Mouse (Mus musculus) kidney, embryonic 16.5 days (tissue): ENCODE data around the gene Wdr53. TPM values are rescaled to one million over a fixed set of nuclear protein-coding genes. Genes with fewer than 3 reads are reported as not detected.
"Not testable (repeated sequence)": the region's sequence is repeated elsewhere in the genome, so short reads cannot be mapped to it uniquely, and the experiment has no call there.

Source experiments
- ATAC-seq: fragments of 200-750 bp; cut with Nextera tagmentation; 2 replicates; pipeline ENCODE4 v1.8.0; 2017; ENCODE audit warnings: moderate TSS enrichment; ENCODE audit not compliant: low FRiP score, low TSS enrichment
- H3K27ac ChIP-seq: fragments of 300-500 bp; sonication (generic); 2 replicates; pipeline ENCODE4 v1.5.1; 2014; ENCODE audit warnings: low read length
- H3K27me3 ChIP-seq: fragments of 300-500 bp; sonication (generic); 2 replicates; pipeline ENCODE4 v1.6.1; 2014; ENCODE audit warnings: low read length, control low read depth, mixed read lengths; ENCODE audit not compliant: insufficient read depth
- H3K36me3 ChIP-seq: fragments of 300-500 bp; sonication (generic); 2 replicates; pipeline ENCODE4 v1.6.1; 2014; ENCODE audit warnings: low read length, control low read depth, mixed read lengths; ENCODE audit not compliant: insufficient read depth
- H3K4me1 ChIP-seq: fragments of 300-500 bp; sonication (generic); 2 replicates; pipeline ENCODE4 v1.6.1; 2014; ENCODE audit warnings: low read length, control low read depth, mixed read lengths; ENCODE audit not compliant: insufficient read depth
- H3K4me2 ChIP-seq: fragments of 300-500 bp; sonication (generic); replicated peaks from 2 replicates; pipeline ENCODE4 v1.6.1; 2014; ENCODE audit warnings: low read depth, low read length
- H3K4me3 ChIP-seq: fragments of 300-500 bp; sonication (generic); 2 replicates; pipeline ENCODE4 v1.5.1; 2014; ENCODE audit warnings: mild to moderate bottlenecking, low read length
- H3K9ac ChIP-seq: fragments of 300-500 bp; sonication (generic); replicated peaks from 2 replicates; pipeline ENCODE4 v1.6.1; 2014; ENCODE audit warnings: low read length
- H3K9me3 ChIP-seq: fragments of 300-500 bp; sonication (generic); 2 replicates; pipeline ENCODE4 v1.6.1; 2016; ENCODE audit warnings: low read length, control low read depth
- WGBS: fragments of 180-500 bp; shearing (Covaris S2); extraction: QIAGEN DNeasy Blood & Tissue Kit; methylation state at CpG from one replicate; pipeline ENCODE4 v1.1.7; 2014; 5-methylcytosine and 5-hydroxymethylcytosine counted together
- polyA plus RNA-seq: library from polyadenylated mRNA; unstranded; fragments of >200 nt; fragmentation: Nextera tagmentation; extraction: Ambion mirVana; gene quantifications from 2 replicates; pipeline ENCODE4 v1.2.1, GENCODE M21; 2015

Gene Wdr53
- polyA plus RNA-seq, 1 experiment from 2014 or later, result 19.7 TPM

DNA sequence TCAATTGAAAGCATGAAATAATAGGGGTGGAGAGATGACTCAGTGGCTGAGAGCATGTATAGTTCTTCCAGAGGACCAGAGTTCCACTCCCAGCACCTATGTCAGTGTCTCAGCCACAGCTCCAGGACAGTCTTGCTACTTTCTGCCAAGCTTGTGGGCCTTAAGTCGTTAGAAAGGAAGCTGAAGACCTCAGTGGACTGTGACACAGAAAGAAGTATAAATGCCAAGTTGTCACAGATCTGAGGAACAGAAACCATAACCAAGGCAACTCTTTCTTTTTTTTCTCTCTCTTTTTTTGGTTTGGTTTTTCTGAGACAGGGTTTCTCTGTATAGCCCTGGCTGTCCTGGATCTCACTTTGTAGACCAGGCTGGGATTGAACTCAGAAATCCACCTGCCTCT is 28.8 kb downstream of the Wdr53 start:
- peaks cover 3% of the 10 kb centered on the region; the same call in 1 of the 2 replicates for H3K9me3 ChIP-seq
- H3K4me3 ChIP-seq, result no peak overlapping the region
- ATAC-seq, result no peak
- no peak overlapping the region for H3K4me2 ChIP-seq
- peaks cover 7% of the 10 kb centered on the region for H3K36me3 ChIP-seq
- H3K4me1 ChIP-seq, result peaks cover 17% of the 10 kb centered on the region; the same call in 1 of the 2 replicates
- WGBS, result 74% methylated on average over 1 of the region's 1 CpGs
- no peak overlapping the region for H3K9ac ChIP-seq
- no peak overlapping the region for H3K27ac ChIP-seq
- no peaks in the 10 kb centered on the region for H3K27me3 ChIP-seq

DNA sequence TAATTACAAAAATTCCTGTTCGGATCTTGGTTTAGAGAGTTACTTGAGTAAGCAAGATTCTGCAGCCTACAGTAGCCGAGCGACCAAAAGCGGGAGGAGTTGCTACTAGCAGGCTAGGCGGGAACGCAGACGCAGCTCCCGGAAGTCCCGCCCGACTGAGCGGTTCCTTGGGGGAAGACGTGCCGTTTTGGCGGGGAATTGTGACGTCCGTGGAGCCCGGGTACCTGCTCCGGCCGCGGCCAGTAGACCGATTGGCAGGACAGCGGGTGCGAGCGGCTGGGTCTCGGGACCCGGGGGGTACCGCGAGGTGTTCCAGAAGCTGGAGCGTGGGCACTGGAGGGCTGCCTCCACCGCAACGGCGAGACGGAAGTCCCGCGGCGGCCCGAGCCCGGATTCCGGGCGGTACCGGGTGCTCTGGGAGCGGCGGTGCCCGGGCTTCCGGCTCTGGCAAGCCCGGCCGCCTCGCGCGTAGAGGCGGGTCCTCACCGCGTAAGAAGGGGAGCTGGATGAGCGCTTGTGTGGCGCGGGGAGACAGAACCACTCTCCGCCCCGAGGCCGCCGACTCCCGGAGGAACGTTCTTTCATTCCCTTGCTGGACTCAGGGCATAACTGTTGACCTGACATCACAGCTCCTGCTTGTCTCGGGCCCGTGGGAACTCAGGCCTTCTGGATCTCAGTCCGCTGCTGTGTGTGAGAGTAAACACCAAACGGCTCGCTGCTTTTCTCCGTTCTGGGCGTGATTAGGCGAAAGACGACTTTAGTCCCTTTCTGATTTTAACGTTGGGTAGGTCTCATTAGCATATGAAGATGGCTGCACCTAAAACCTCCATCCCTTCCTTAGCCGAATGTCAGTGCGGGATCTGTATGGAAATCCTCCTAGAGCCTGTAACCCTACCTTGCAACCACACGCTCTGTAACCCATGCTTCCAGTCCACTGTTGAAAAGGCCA is 30.6 kb downstream of the Wdr53 start, which contains the start of gene Rnf168:
TSS of gene Rnf168 (plus strand) at position 152 of the 949 bp plus-strand sequence.
- H3K36me3 ChIP-seq, result peaks cover 12% of the 10 kb centered on the region
- under 1% methylated on average over 75 of the region's 75 CpGs for WGBS
- peaks cover 6% of the 10 kb centered on the region; the same call in 1 of the 2 replicates for H3K9me3 ChIP-seq
- peak within 1 kb of the TSS; percentile 97 for H3K27ac ChIP-seq
- no peaks in the 10 kb centered on the region for H3K27me3 ChIP-seq
- peak within 1 kb of the TSS; percentile 63 for H3K4me2 ChIP-seq
- H3K4me3 ChIP-seq, result peak within 1 kb of the TSS; percentile 73
- H3K9ac ChIP-seq, result peak within 1 kb of the TSS; percentile 93
- ATAC-seq, result peak; percentile 96
- peaks cover 17% of the 10 kb centered on the region; the same call in 1 of the 2 replicates for H3K4me1 ChIP-seq

DNA sequence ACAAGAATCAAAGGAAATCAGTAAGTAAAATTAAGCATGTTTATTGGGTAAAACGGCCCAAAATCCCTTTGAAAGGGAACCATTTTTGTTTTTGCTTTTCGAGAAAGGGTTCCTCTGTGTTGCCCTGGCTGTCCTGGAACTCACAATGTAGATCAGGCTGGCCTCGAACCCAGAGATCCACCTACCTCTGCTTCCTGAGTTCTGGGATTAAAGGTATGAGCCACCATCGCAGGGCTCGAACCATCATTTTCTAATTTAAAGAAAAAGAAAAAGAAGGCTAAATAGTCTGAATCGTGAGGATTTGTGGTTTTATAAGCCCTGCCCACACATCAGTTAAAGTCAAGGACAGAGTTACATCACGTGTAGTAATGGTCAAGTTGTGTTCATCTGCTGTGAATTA is 31.4 kb downstream of the Wdr53 start:
- peak overlapping the region; percentile 97 for H3K27ac ChIP-seq
- no peaks in the 10 kb centered on the region for H3K27me3 ChIP-seq
- peaks cover 6% of the 10 kb centered on the region; the same call in 1 of the 2 replicates for H3K9me3 ChIP-seq
- H3K4me2 ChIP-seq, result peak overlapping the region; percentile 63
- no peak for ATAC-seq
- H3K9ac ChIP-seq, result peak overlapping the region; percentile 93
- peaks cover 17% of the 10 kb centered on the region; the same call in 1 of the 2 replicates for H3K4me1 ChIP-seq
- H3K36me3 ChIP-seq, result peaks cover 20% of the 10 kb centered on the region
- WGBS, result 47% methylated on average over 7 of the region's 7 CpGs
- H3K4me3 ChIP-seq, result peak overlapping the region; percentile 73

DNA sequence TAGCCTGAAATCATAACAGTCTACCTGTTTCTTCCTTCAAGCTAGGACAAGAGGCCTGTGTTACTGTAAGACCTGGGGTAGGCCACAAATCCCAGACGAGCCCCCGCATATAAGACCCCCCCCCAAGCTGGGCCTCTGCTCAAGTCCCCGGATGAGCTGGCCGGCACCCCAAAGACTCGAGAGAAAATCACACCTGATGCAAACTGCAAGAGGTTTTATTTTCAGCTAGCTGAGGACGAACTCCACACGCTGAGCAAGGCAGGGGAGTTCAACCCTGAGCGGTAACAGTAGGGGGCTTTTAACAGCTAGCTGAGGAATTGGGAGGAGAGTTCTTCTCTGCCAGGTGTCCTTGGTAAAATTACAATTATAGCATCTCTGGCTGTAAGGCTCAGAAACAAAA is 33.2 kb downstream of the Wdr53 start:
- Histone ChIP-seq H3K27ac (no peak overlapping the region), H3K4me1 (peaks cover 17% of the 10 kb centered on the region; the same call in 1 of the 2 replicates), H3K27me3 (no peaks in the 10 kb centered on the region), H3K9me3 (peaks cover 6% of the 10 kb centered on the region; the same call in 1 of the 2 replicates), H3K9ac (no peak overlapping the region), H3K4me2 (no peak overlapping the region), H3K4me3 (no peak overlapping the region), H3K36me3 (peaks cover 37% of the 10 kb centered on the region)
- ATAC-seq, result no peak
- WGBS, result 89% methylated on average over 8 of the region's 8 CpGs

DNA sequence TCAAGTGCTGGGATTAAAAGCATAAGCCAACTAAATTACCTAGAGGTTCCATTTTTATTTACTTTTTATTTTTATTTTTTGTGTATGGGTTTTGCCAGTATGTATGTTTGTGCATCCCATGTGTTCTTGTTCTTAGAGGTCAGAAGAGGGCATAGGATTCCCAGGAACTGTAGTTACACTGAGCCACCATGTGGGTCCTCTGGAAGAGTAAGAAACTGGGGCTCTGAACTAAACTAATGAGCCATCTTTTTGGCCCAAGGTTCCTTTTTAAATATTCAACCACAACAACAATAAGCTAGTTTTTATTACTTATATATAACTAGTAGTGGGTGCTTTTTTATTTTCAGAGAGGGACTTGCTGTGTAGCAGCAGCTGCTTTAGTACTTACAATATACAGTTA is 35.6 kb downstream of the Wdr53 start:
- H3K9me3 ChIP-seq, result peaks cover 6% of the 10 kb centered on the region; the same call in 1 of the 2 replicates
- no peak overlapping the region for H3K4me3 ChIP-seq
- H3K27me3 ChIP-seq, result no peaks in the 10 kb centered on the region
- peaks cover 57% of the 10 kb centered on the region for H3K36me3 ChIP-seq
- no peak overlapping the region for H3K27ac ChIP-seq
- no peak for ATAC-seq
- peaks cover 11% of the 10 kb centered on the region; the same call in 1 of the 2 replicates for H3K4me1 ChIP-seq
- no peak overlapping the region for H3K9ac ChIP-seq
- no peak overlapping the region for H3K4me2 ChIP-seq

DNA sequence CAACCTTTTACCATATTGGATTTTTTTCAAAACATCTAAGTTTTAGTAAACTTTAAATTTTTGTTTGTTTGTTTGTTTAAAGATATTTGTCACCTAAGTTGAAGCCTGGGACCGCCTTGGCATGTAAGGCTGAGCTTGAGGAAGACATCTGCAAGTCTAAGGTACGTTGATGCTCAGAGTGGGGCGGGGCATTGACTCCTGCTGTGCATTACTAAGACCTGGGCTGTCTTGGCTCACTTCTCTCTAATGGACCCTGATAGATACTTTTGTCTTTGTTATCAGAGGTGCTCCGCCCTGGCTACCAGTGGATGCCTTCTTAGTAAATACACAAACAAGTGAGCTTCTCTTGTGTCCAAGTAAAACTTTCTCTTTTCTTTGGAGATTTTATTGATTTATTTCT is 44.8 kb downstream of the Wdr53 start:
- WGBS, result 100% methylated on average over 4 of the region's 4 CpGs

DNA sequence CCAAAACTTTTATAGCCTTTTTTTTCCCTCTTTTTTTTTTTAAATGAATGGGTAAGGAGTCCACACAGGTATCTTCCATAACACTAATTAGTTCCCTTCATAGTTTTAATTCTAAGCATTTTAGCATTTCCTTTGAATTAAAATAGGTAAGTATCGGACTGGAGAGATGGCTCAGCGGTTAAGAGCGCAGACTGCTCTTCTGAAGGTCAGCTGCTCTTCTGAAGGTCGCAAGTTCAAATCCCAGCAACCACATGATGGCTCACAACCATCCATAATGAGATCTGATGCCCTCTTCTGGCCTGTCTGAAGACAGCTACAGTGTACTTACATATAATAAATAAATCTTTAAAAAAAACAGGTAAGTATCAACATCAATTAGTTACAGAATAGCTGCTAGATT is 52.6 kb downstream of the Wdr53 start:
- not testable (repeated sequence) for H3K4me1 ChIP-seq, H3K9me3 ChIP-seq, H3K27ac ChIP-seq, H3K4me2 ChIP-seq, H3K27me3 ChIP-seq, ATAC-seq, H3K9ac ChIP-seq, H3K4me3 ChIP-seq
- WGBS, result 96% methylated on average over 4 of the region's 4 CpGs
- H3K36me3 ChIP-seq, result peaks cover 34% of the 10 kb centered on the region

More for the DNA sequence above, 44.8 kb downstream of the Wdr53 start:
- no peak overlapping the region for H3K4me2 ChIP-seq
- ATAC-seq, result no peak
- H3K4me3 ChIP-seq, result no peak overlapping the region
- peaks cover 49% of the 10 kb centered on the region for H3K36me3 ChIP-seq
- H3K9me3 ChIP-seq, result no peaks in the 10 kb centered on the region
- H3K27ac ChIP-seq, result no peak overlapping the region
- H3K27me3 ChIP-seq, result no peaks in the 10 kb centered on the region
- no peak overlapping the region for H3K9ac ChIP-seq
- no peaks in the 10 kb centered on the region for H3K4me1 ChIP-seq

DNA sequence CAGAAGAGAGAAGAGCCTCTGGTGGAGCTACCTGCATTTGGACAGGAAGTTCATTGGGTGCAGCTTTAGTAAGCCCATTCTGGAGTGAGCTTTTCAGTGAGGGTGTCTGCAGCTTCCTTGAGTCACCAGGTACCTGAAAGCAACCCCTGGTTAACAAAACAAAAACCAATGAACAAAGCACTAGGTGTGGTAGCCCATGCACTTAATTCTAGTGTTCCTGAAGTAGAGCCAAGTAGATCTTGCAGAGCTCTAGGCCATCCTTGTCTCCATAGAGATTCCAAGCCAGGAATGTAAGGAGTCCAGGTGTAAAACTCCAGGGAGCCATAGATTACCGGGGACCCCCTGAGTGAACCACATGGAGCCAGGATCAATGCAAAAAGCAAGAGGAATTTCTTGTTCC is 56.0 kb downstream of the Wdr53 start:
- H3K9ac ChIP-seq, result no peak overlapping the region
- peaks cover 17% of the 10 kb centered on the region for H3K36me3 ChIP-seq
- H3K4me1 ChIP-seq, result no peaks in the 10 kb centered on the region
- H3K4me2 ChIP-seq, result no peak overlapping the region
- no peaks in the 10 kb centered on the region for H3K9me3 ChIP-seq
- H3K4me3 ChIP-seq, result no peak overlapping the region
- WGBS, result 50% methylated on average over 1 of the region's 1 CpGs
- H3K27ac ChIP-seq, result no peak overlapping the region
- H3K27me3 ChIP-seq, result no peaks in the 10 kb centered on the region
- no peak for ATAC-seq

DNA sequence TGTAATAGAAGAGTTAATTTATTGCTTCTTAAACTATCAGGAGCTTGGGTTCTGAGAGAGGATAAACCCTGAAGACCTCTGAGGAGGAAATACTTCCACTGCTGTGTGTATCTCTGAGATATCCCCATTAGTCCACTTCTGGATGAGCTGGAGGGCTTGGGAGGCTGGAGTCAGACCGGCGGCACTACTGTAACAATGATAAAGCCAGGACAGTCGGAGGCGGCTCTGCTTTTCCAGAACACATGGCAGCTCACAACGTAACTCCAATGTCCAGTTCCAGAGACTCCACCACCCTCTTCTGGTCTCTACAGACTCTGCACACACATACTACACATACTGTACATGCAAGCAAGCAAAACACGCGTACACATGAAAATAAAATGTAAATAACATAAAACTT is 56.9 kb downstream of the Wdr53 start:
- Histone ChIP-seq H3K9ac (no peak overlapping the region), H3K27ac (no peak overlapping the region), H3K4me1 (no peaks in the 10 kb centered on the region), H3K36me3 (peaks cover 10% of the 10 kb centered on the region), H3K9me3 (no peaks in the 10 kb centered on the region), H3K4me2 (no peak overlapping the region), H3K27me3 (no peaks in the 10 kb centered on the region), H3K4me3 (no peak overlapping the region)
- 96% methylated on average over 7 of the region's 7 CpGs for WGBS
- ATAC-seq, result no peak
